Mouse (Mus musculus) olfactory bulb, adult 2 months (tissue): ENCODE results near the gene She. TPM values are rescaled to one million over a fixed set of nuclear protein-coding genes. Genes with fewer than 3 reads are reported as not detected.

Source experiments
- H3K27ac ChIP-seq: fragments of 200-500 bp; 2 replicates; pipeline ENCODE4 v1.5.1; 2012; ENCODE audit warnings: low read depth, low read length; ENCODE audit not compliant: insufficient read depth
- H3K4me1 ChIP-seq: fragments of 200-500 bp; 2 replicates; pipeline ENCODE4 v1.6.1; 2012; ENCODE audit warnings: low read length; ENCODE audit not compliant: control insufficient read depth, insufficient read depth
- H3K4me3 ChIP-seq: fragments of 200-500 bp; 2 replicates; pipeline ENCODE4 v1.5.1; 2012; ENCODE audit warnings: mild to moderate bottlenecking, low read depth, low read length, moderate library complexity; ENCODE audit not compliant: insufficient read depth
- CTCF ChIP-seq: fragments of 200-500 bp; IDR thresholded peaks from 2 replicates; pipeline ENCODE4 v1.5.1; 2012; ENCODE audit warnings: low read depth, mild to moderate bottlenecking, low read length, moderate library complexity; ENCODE audit not compliant: insufficient read depth
- POLR2A ChIP-seq: fragments of 200-500 bp; IDR thresholded peaks from 2 replicates; pipeline ENCODE4 v1.6.1; 2012; ENCODE audit warnings: mild to moderate bottlenecking, low read depth, low read length, moderate library complexity; ENCODE audit not compliant: insufficient read depth
- WGBS: fragments of 180-500 bp; shearing (Covaris S2); methylation state at CpG from one replicate; pipeline ENCODE4 v1.1.7; 2018; 5-methylcytosine and 5-hydroxymethylcytosine counted together
- polyA plus RNA-seq: library from polyadenylated mRNA; stranded (reverse); fragments of >200 nt; gene quantifications from 2 replicates; pipeline ENCODE4 v1.2.4, GENCODE M21; 2012; ENCODE audit warnings: low replicate concordance; ENCODE audit not compliant: missing spikeins, insufficient read depth, insufficient read length

She gene
- polyA plus RNA-seq, 1 experiment = not detected

- WGBS = 83% methylated on average over 8 of the region's 8 CpGs
- Histone ChIP-seq H3K27ac (no peak overlapping the region), H3K4me3 (no peak overlapping the region), H3K4me1 (peaks cover 7% of the 10 kb centered on the region; the same call in 1 of the 2 replicates)
- TF ChIP-seq CTCF = no peak
- no peak for TF ChIP-seq POLR2A
Measured at GRCm38 (mm10) chr3:89897204-89897796, 66.1 kb downstream of the She start.

DNA sequence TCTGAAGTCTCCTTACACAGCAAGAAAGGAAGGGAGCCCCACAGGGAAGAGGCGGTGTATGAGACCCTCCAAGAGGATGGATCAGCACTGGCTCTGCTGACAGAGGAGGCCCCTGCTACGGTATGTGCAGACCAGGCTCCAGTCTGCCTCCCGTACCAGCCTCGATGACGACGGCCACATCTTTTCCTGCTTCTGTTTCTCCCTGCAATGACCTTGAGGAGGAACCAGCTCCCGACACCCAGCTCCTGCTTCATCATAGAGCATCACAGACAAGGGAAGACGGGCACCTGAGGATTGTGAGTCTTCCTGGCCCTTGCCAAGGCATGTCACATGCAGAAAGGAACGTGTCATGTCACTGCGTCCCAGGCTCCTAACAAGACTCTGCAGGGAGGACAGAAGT lies 66.8 kb downstream of the She start:
- no peak overlapping the region for H3K27ac ChIP-seq
- 89% methylated on average over 10 of the region's 10 CpGs for WGBS
- TF ChIP-seq CTCF (no peak), POLR2A (no peak)

GRCm38 (mm10) chr3:89898870-89899510 lies 67.8 kb downstream of the She start:
- H3K27ac ChIP-seq = no peak overlapping the region
- peaks cover 7% of the 10 kb centered on the region; the same call in 1 of the 2 replicates for H3K4me1 ChIP-seq
- no peak for TF ChIP-seq CTCF
- no peak for TF ChIP-seq POLR2A
- no peak overlapping the region for H3K4me3 ChIP-seq
- WGBS = 82% methylated on average over 5 of the region's 5 CpGs

More for the DNA sequence above, 66.8 kb downstream of the She start:
- Histone ChIP-seq H3K4me1 (peaks cover 7% of the 10 kb centered on the region; the same call in 1 of the 2 replicates), H3K4me3 (no peak overlapping the region)

DNA sequence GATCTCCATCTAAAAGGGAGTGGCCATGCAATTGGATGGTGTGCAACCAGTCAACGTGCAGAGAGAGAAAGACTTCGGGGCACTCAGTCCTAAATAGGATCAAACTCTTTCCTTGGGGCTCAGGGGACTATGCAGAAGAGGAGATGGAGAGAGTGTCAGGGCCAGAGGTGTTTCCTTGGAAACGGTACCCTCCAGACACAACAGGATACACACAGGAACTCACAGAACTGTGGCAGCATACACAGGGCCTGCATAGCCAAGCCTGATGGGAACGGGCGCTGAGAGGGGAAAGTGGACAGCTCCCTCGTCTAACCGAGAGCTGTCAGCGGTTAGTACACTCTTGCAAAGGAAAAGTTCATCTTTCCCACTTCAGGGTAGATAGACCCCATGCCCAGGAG lies 68.3 kb downstream of the She start:
- WGBS = 80% methylated on average over 8 of the region's 8 CpGs
- TF ChIP-seq CTCF = no peak
- no peak for TF ChIP-seq POLR2A
- no peak overlapping the region for H3K4me3 ChIP-seq
- H3K27ac ChIP-seq = no peak overlapping the region
- H3K4me1 ChIP-seq = peaks cover 7% of the 10 kb centered on the region; the same call in 1 of the 2 replicates

- no peak overlapping the region for H3K27ac ChIP-seq
Measured at GRCm38 (mm10) chr3:89907846-89908245, 76.7 kb downstream of the She start.

More at GRCm38 (mm10) chr3:89907846-89908245, 76.7 kb downstream of the She start:
- no peak overlapping the region for H3K4me3 ChIP-seq
- TF ChIP-seq CTCF = no peak
- no peak for TF ChIP-seq POLR2A
- H3K4me1 ChIP-seq = peaks cover 7% of the 10 kb centered on the region
- 92% methylated on average over 3 of the region's 3 CpGs for WGBS

Other genes starting within 250 kb of the She start
- 226 and 246 TPM in 2 replicates for gene Adar, start 116.3 kb upstream of the She start, polyA plus RNA-seq
- not detected in 2 replicates for gene Chrnb2, start 66.7 kb upstream of the She start, polyA plus RNA-seq
- 231 TPM in 1 of 2 replicates, not detected in the other for gene Ube2q1, start 57.8 kb upstream of the She start, polyA plus RNA-seq
- gene Il6ra, start 81.8 kb downstream of the She start, polyA plus RNA-seq = not detected in 2 replicates
- gene Atp8b2, start 132.1 kb downstream of the She start, polyA plus RNA-seq = not detected in 2 replicates
- not detected in 2 replicates for gene Hax1, start 167.4 kb downstream of the She start, polyA plus RNA-seq
- not detected in 2 replicates for gene 4933434E20Rik, start 220.3 kb downstream of the She start, polyA plus RNA-seq
- 263 TPM in 1 of 2 replicates, not detected in the other for gene Ubap2l, start 221.3 kb downstream of the She start, polyA plus RNA-seq
- gene Tpm3, start 241.3 kb downstream of the She start, polyA plus RNA-seq = 441 TPM in 1 of 2 replicates, not detected in the other